Mouse (Mus musculus): ENCODE data around the gene Rnft1. TPM values are rescaled to one million over a fixed set of nuclear protein-coding genes. Genes with fewer than 3 reads are reported as not detected.

Gene Rnft1
- total and polyA plus RNA-seq, 3 experiments, result 34.9 to 49.7 (median 49.2) TPM

DNA sequence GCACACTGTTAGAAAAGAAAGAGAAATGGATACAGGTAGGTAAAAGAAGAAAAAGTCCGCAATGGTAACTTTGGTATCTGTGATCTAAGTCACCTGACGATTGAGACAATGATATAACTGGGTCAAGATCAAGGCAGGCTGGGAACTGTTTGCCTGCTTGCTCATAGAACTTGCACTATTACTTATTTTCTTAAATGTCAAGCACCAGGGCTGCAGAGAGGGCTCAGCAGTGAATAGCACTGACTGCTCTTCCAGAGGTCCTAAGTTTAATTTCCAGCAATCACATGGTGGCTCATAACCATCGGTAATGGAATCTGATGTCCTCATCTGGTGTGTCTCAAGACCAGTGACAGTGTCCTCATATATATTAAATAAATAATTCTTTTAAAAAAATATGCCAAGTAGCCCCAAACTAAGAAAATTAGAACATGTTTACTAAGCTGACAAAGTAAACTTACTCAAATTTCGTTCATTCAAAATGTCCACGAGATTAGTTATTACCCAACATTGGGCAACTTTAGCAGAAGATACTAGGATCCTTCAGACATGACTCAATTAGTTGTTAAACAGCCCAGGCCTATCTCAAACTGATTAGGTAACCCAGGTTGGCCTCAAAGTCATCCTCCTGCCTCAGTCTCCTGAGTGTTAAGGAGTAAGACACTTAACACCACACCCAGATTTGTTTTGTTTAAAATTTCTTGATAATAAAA lies 49.9 kb downstream of the Rnft1 start (continued):
- TF ChIP-seq JUN (IDR thresholded peaks at IDR 0.05; ENCODE audit: insufficient read depth, low read depth, low read length) (no peak), UBTF (IDR thresholded peaks at IDR 0.05; ENCODE audit: low read depth, low read length) (no peak), POLR2A (IDR thresholded peaks at IDR 0.05; ENCODE audit: low read depth, low read length) (no peak)

- peak; percentile 47 for DNase-seq (ENCODE audit: extremely low read depth)
- H3K9me3 ChIP-seq (replicated peaks; ENCODE audit: low read length), result no peaks in the 10 kb centered on the region
- peaks cover 93% of the 10 kb centered on the region for H3K79me2 ChIP-seq (replicated peaks; ENCODE audit: control insufficient read depth, extremely low read depth, insufficient read depth, poor library complexity, severe bottlenecking)
- no peaks in the 10 kb centered on the region for H3K27me3 ChIP-seq (replicated peaks)
- TF ChIP-seq MEF2A (IDR thresholded peaks at IDR 0.05; ENCODE audit: borderline replicate concordance, low read depth, low read length) (0 out of 2 replicates have a peak, but pooled peaks have one; percentile 38), MXI1 (IDR thresholded peaks at IDR 0.05; ENCODE audit: low read depth, low read length) (no peak; the same call in 1 of the 2 replicates), CHD2 (IDR thresholded peaks at IDR 0.05; ENCODE audit: low read length) (no peak), TCF12 (IDR thresholded peaks at IDR 0.05; ENCODE audit: low read depth, low read length) (peak; percentile 58; the same call in 1 of the 2 replicates), MYC (IDR thresholded peaks at IDR 0.05; ENCODE audit: low read depth, low read length) (0 out of 2 replicates have a peak, but pooled peaks have one; percentile 62), MAX (IDR thresholded peaks at IDR 0.05; ENCODE audit: low read length) (no peak), ZNF384 (IDR thresholded peaks at IDR 0.05; ENCODE audit: low read depth, low read length) (peak; percentile 73; the same call in 1 of the 2 replicates), BHLHE40 (IDR thresholded peaks at IDR 0.05; ENCODE audit: low read depth, low read length) (peak; percentile 73), IRF4 (IDR thresholded peaks at IDR 0.05; ENCODE audit: low read depth, low read length) (peak; percentile 71; the same call in 1 of the 2 replicates), SIN3A (IDR thresholded peaks at IDR 0.05; ENCODE audit: low read length) (0 out of 2 replicates have a peak, but pooled peaks have one; percentile 42), TBP (conservative IDR thresholded peaks at IDR 0.05; ENCODE audit: low read depth, low read length) (no peak), USF2 (conservative IDR thresholded peaks at IDR 0.05; ENCODE audit: low read depth, low read length) (no peak), MAFK (IDR thresholded peaks at IDR 0.05; ENCODE audit: insufficient replicate concordance, low read length) (peak; percentile 65; the same call in 1 of the 2 replicates), EP300 (IDR thresholded peaks at IDR 0.05; ENCODE audit: low read length) (peak; percentile 78), ETS1 (conservative IDR thresholded peaks at IDR 0.05; ENCODE audit: low read depth, low read length) (peak; percentile 45), NRF1 (IDR thresholded peaks at IDR 0.05; ENCODE audit: low read depth, low read length) (no peak), E2F4 (IDR thresholded peaks at IDR 0.05; ENCODE audit: insufficient replicate concordance, low read depth, low read length) (no peak; the same call in 1 of the 2 replicates), JUN (IDR thresholded peaks at IDR 0.05; ENCODE audit: insufficient read depth, low read depth, low read length) (peak; percentile 19; the same call in 1 of the 2 replicates), USF1 (IDR thresholded peaks at IDR 0.05; ENCODE audit: low read depth, low read length) (no peak), UBTF (IDR thresholded peaks at IDR 0.05; ENCODE audit: low read depth, low read length) (no peak)
- peaks cover 3 to 72% of the 10 kb centered on the region in 2 experiments; a peak in 2 of 4 replicates for H3K4me1 ChIP-seq (ENCODE audit: control insufficient read depth in 1 of 2, insufficient read depth in 2 of 2)
- H3K9ac ChIP-seq (ENCODE audit: insufficient read depth, low read depth), result no peak overlapping the region
- dilution Hi-C loops (cut with MboI; ENCODE audit: extremely low pct_ligation_motif_present, extremely low pct_unique_long_range_greater_than_20kb, low sequenced_read_pairs), result no loop called here
- in situ Hi-C loops (cut with MboI; ENCODE audit: low pct_ligation_motif_present, low pct_unique_long_range_greater_than_20kb, low sequenced_read_pairs), result no loop called here
- peaks cover 8 to 44% of the 10 kb centered on the region in 2 experiments for H3K36me3 ChIP-seq (replicated peaks in 1 of 2; ENCODE audit: control insufficient read depth in 1 of 2, insufficient read depth in 1 of 2, low read length in 1 of 2)
- H3K4me3 ChIP-seq (replicated peaks in 1 of 3; ENCODE audit: low read depth in 2 of 3, low read length in 2 of 3, poor library complexity in 1 of 3), result no peak overlapping the region
- peak overlapping the region; percentile 17 for H3K4me2 ChIP-seq (ENCODE audit: insufficient read depth, low read depth, poor library complexity, severe bottlenecking)
- no peak overlapping the region; the same call in 1 of the 2 replicates for H3K27ac ChIP-seq (ENCODE audit: insufficient read depth, low read depth)
These were observed 54.3 kb downstream of the Rnft1 start for GRCm38 (mm10) chr11:86538786-86539185.
